Mouse (Mus musculus): Measurements from ENCODE around the gene Slc22a18.

GRCm38 (mm10) chr7:143506675-143507074 lies 33.1 kb downstream of the Slc22a18 start:
- peak; percentile 89 for TF ChIP-seq CTCF (IDR thresholded peaks at IDR 0.05; ENCODE audit: low read depth)
- TF ChIP-seq EP300 (IDR thresholded peaks at IDR 0.05; ENCODE audit: low read depth), result no peak
